Comparison of ENCODE assay signal across 8 mouse cellular contexts in the genomic region with DNA sequence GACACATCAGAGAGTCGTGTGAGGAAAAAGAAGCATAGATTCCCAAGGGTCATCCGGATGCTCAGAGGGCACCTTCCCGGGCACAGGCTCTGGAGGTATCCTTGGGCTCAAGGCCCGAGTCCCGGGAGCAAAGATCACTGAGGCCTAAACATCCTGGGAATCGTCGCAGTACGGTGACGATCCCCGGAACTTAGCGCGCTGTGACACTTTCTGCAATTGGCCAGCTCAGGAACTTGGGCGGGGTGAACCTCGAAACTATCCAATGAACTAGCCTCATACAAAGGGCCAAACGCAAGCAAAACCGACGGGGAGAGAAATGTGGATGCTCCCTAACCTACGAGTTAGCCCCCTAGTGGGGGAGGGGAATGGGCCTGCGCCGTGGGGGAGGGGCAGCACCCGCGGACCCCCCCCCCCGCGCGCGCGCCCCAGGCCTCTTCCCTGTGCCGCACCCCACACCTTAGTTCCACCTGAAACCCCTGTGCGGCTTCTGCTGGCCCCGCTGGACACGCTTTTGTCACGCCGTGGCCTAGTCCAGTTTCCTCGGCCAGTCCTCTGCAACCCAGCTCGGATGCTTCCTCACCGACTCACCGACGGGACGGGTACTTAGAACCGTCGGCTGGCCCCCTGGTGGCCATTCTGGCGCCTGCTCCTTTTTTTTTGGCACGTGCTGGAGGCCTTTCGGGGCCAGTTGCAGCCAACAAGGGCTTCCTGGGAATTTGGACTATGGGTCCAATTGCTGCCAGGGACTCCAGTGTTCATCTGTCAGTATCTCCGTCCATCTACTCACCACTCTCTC. TPM values are rescaled to one million over a fixed set of nuclear protein-coding genes. Genes with fewer than 3 reads are reported as not detected.
DNase-seq lines count a peak whose midpoint lies in the region; ATAC-seq and TF ChIP-seq lines count a peak whose summit lies in the region.

No protein-coding gene starts in this region.

- DNase-seq in MEL-GATA-1-ER (ENCODE audit: extremely low read depth, low read depth), result peak; percentile 98
- DNase-seq in cerebellum, adult 8-10 months, result peak; percentile 98
- DNase-seq in forelimb bud, embryonic 11.5 days (ENCODE audit: low read depth, low spot score), result peak; percentile 99
- peak; percentile 99 for DNase-seq in layer of hippocampus, adult 9-10 months (ENCODE audit: low spot score)
- DNase-seq in lung, postnatal 0 days (ENCODE audit: low spot score), result peak; percentile 97
- DNase-seq in ovary, postnatal 14 days (ENCODE audit: low spot score), result peak; percentile 95
- peak; percentile 92 for DNase-seq in thymus, postnatal 14 days

- H3K4me2 ChIP-seq in lung, postnatal 0 days (replicated peaks; ENCODE audit: low read depth, low read length), result peak overlapping the region; percentile 82

- ATAC-seq in hematopoietic stem cell, adult 5-6 weeks (replicated peaks in 1 of 2; ENCODE audit: insufficient read depth in 1 of 2, low FRiP score in 2 of 2, low TSS enrichment in 1 of 2, low read depth in 1 of 2, poor library complexity in 2 of 2, severe bottlenecking in 2 of 2), result peak; percentile 70 to 78
- ATAC-seq in lung, postnatal 0 days, result peak; percentile 79

- H3K4me1 ChIP-seq in lung, postnatal 0 days (ENCODE audit: insufficient read depth, low read depth, low read length), result peaks cover 15% of the 10 kb centered on the region; the same call in 1 of the 2 replicates

- peak; percentile 80 for TF ChIP-seq CTCF in lung, postnatal 0 days (IDR thresholded peaks at IDR 0.05)

- H3K27me3 ChIP-seq in lung, postnatal 0 days (replicated peaks; ENCODE audit: insufficient read depth, low read length), result no peaks in the 10 kb centered on the region

- H3K36me3 ChIP-seq in lung, postnatal 0 days (ENCODE audit: insufficient read depth, low read length), result 0 out of 2 replicates have a peak, but pooled peaks cover under 1% of the 10 kb centered on the region

- H3K4me3 ChIP-seq in lung, postnatal 0 days (ENCODE audit: low read depth, low read length), result peak overlapping the region; percentile 80

- H3K9ac ChIP-seq in lung, postnatal 0 days (replicated peaks; ENCODE audit: low read depth), result peak overlapping the region; percentile 95

- H3K27ac ChIP-seq in lung, postnatal 0 days (ENCODE audit: low read length), result peak overlapping the region; percentile 98

- peak; percentile 56; the same call in 1 of the 2 replicates for TF ChIP-seq EP300 in lung, postnatal 0 days (IDR thresholded peaks at IDR 0.05)

- WGBS in lung, postnatal 0 days, result under 1% methylated on average over 40 of the region's 45 CpGs

- H3K9me3 ChIP-seq in lung, postnatal 0 days (ENCODE audit: low read length), result no peaks in the 10 kb centered on the region

RNA-seq across cellular contexts. Expression of gene Ube2i, which starts 0.5 kb away (rescaled TPM):
- total RNA-seq in hematopoietic stem cell, adult 5-6 weeks (2017), result 371 and 385 TPM in 2 replicates
- polyA plus RNA-seq in lung, postnatal 0 days (2015; fragmentation: Nextera tagmentation; extraction: Ambion mirVana), result 456 and 477 TPM in 2 replicates

RNA-seq across cellular contexts. Expression of gene Baiap3, which starts 17.7 kb away (rescaled TPM):
- 1.3 and 1.8 TPM in 2 replicates for total RNA-seq in hematopoietic stem cell, adult 5-6 weeks (2017)
- 2.6 and 2.8 TPM in 2 replicates for polyA plus RNA-seq in lung, postnatal 0 days (2015; fragmentation: Nextera tagmentation; extraction: Ambion mirVana)

RNA-seq across cellular contexts. Expression of gene Prss34, which starts 24.3 kb away (rescaled TPM):
- total RNA-seq in hematopoietic stem cell, adult 5-6 weeks (2017), result 10.8 and 48.7 TPM in 2 replicates
- polyA plus RNA-seq in lung, postnatal 0 days (2015; fragmentation: Nextera tagmentation; extraction: Ambion mirVana), result 2.9 and 3.5 TPM in 2 replicates

RNA-seq across cellular contexts. Expression of gene Tsr3, which starts 33.9 kb away (rescaled TPM):
- 29.1 and 29.9 TPM in 2 replicates for total RNA-seq in hematopoietic stem cell, adult 5-6 weeks (2017)
- polyA plus RNA-seq in lung, postnatal 0 days (2015; fragmentation: Nextera tagmentation; extraction: Ambion mirVana), result 33.0 and 37.2 TPM in 2 replicates

RNA-seq across cellular contexts. Expression of gene Gnptg, which starts 34.0 kb away (rescaled TPM):
- 16.6 and 21.9 TPM in 2 replicates for total RNA-seq in hematopoietic stem cell, adult 5-6 weeks (2017)
- 68.3 and 74.5 TPM in 2 replicates for polyA plus RNA-seq in lung, postnatal 0 days (2015; fragmentation: Nextera tagmentation; extraction: Ambion mirVana)

Comparison
In these comparisons a context has a peak if more than half of its experiments do, and no peak if none do; other contexts are left out.
1. Peak in every context shown above with its lines: DNase-seq, ATAC-seq, H3K4me3 ChIP-seq and H3K27ac ChIP-seq.